Mouse (Mus musculus) spleen, adult 2 months (tissue): ENCODE data around the gene Otop2.

Source experiments
- CTCF ChIP-seq: fragments of 200-500 bp; IDR thresholded peaks from 2 replicates; pipeline ENCODE4 v1.5.1; 2011; ENCODE audit warnings: mild to moderate bottlenecking, inconsistent platforms; ENCODE audit not compliant: insufficient read depth, insufficient read length, insufficient replicate concordance; ENCODE audit errors: extremely low read depth
- POLR2A ChIP-seq: fragments of 200-500 bp; IDR thresholded peaks from 2 replicates; pipeline ENCODE4 v1.6.1; 2011; ENCODE audit warnings: low read depth, low read length, inconsistent platforms

GRCm38 (mm10) chr11:115354183-115354582 lies 47.2 kb downstream of the Otop2 start:
- TF ChIP-seq POLR2A: no peak
- TF ChIP-seq CTCF: peak; percentile 90; the same call in 1 of the 2 replicates
